Mouse (Mus musculus) embryonic fibroblast, embryonic 13.5 days (primary cell): ENCODE measurements around the gene Galnt6.

Source experiments
- CTCF ChIP-seq: IDR thresholded peaks from 2 replicates; pipeline ENCODE4 v1.5.1; 2011; ENCODE audit warnings: mild to moderate bottlenecking, control low read depth, low read length, moderate library complexity, borderline replicate concordance; ENCODE audit not compliant: insufficient read depth
- POLR2A ChIP-seq: IDR thresholded peaks from 2 replicates; pipeline ENCODE4 v1.6.1; 2011; ENCODE audit warnings: low read depth, mild to moderate bottlenecking, control low read depth, low read length, moderate library complexity

DNA sequence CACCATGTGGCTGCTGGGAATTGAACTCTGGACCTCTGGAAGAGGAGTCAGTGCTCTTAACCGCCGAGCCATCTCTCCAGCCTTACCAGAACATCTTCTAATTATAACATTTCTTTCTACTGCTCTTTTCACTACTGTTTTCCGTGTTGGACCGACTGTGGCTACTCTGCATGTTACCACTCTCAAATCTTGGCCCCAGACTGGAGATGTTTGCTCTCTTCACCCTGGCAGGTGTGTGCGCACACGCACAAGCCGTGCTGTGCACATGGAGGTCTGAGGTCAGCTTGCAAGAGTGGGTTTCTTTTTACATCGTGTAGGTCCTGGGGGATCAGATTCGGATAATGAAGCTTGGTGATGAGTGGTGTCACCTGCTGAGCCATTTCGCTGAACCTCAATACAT is 30.1 kb upstream of the Galnt6 start:
- TF ChIP-seq CTCF (no peak), POLR2A (no peak)
